Mouse (Mus musculus) midbrain, embryonic 16.5 days (tissue): ENCODE measurements at regions not wholly inside any gene's neighbourhood (a gene's known extent, or its start where the extent isn't known, plus 50 kb on each side); places are given as distances from the start of the nearest gene placed in this dataset.

Source experiments
- ATAC-seq: fragments of 200-750 bp; cut with Nextera tagmentation; 2 replicates; pipeline ENCODE4 v1.8.0; 2017; ENCODE audit warnings: moderate TSS enrichment
- H3K27ac ChIP-seq: fragments of 300-500 bp; sonication (generic); 2 replicates; pipeline ENCODE4 v1.5.1; 2014; ENCODE audit warnings: mild to moderate bottlenecking, low read length, mixed read lengths
- H3K27me3 ChIP-seq: fragments of 300-500 bp; sonication (generic); 2 replicates; pipeline ENCODE4 v1.6.1; 2014; ENCODE audit warnings: low read depth, low read length, mixed read lengths; ENCODE audit not compliant: control insufficient read depth, insufficient read depth
- H3K36me3 ChIP-seq: fragments of 300-500 bp; sonication (generic); 2 replicates; pipeline ENCODE4 v1.6.1; 2014; ENCODE audit warnings: mild to moderate bottlenecking, low read length, moderate library complexity, mixed read lengths; ENCODE audit not compliant: control insufficient read depth, insufficient read depth
- H3K4me1 ChIP-seq: fragments of 300-500 bp; sonication (generic); 2 replicates; pipeline ENCODE4 v1.6.1; 2014; ENCODE audit warnings: mild to moderate bottlenecking, low read length, mixed read lengths; ENCODE audit not compliant: control insufficient read depth, insufficient read depth
- H3K4me2 ChIP-seq: fragments of 300-500 bp; sonication (generic); 2 replicates; pipeline ENCODE4 v1.6.1; 2014; ENCODE audit warnings: mild to moderate bottlenecking, low read length, mixed read lengths
- H3K4me3 ChIP-seq: fragments of 300-500 bp; sonication (generic); 2 replicates; pipeline ENCODE4 v1.5.1; 2014; ENCODE audit warnings: low read depth, mild to moderate bottlenecking, low read length, moderate library complexity, mixed read lengths
- H3K9ac ChIP-seq: fragments of 300-500 bp; sonication (generic); 2 replicates; pipeline ENCODE4 v1.6.1; 2014; ENCODE audit warnings: low read depth, low read length, mixed read lengths
- H3K9me3 ChIP-seq: fragments of 300-500 bp; sonication (generic); replicated peaks from 2 replicates; pipeline ENCODE4 v1.6.1; 2014; ENCODE audit warnings: mild to moderate bottlenecking, low read length, mixed read lengths; ENCODE audit not compliant: control insufficient read depth, poor library complexity, severe bottlenecking
- WGBS: fragments of 180-500 bp; shearing (Covaris S2); extraction: QIAGEN DNeasy Blood & Tissue Kit; methylation state at CpG from one replicate; pipeline ENCODE4 v1.1.7; 2014; 5-methylcytosine and 5-hydroxymethylcytosine counted together

DNA sequence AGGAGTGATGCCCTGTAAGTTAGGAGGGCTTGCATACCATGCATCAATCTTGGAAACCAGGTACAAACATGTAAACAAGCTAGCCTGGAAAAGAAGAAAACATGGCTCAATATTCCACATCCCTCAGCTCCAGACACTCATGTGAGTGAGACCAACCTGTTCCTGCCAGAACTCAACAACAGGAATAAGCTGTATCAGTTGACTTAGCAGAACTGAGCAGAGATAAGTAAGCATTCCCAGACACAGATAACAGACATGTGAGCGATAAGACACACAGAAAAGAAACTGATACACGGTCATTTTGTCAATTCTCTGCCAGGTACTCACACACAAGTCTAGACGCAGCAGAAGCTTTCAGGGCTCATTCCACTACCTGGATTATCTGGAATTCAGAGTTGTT is 198.7 kb downstream of the Ibtk start:
- Histone ChIP-seq H3K9ac (no peak overlapping the region), H3K27me3 (no peaks in the 10 kb centered on the region), H3K4me2 (no peak overlapping the region), H3K36me3 (no peaks in the 10 kb centered on the region), H3K4me3 (no peak overlapping the region), H3K9me3 (no peaks in the 10 kb centered on the region), H3K27ac (no peak overlapping the region), H3K4me1 (no peaks in the 10 kb centered on the region)
- ATAC-seq, result no peak
- WGBS, result 95% methylated on average over 3 of the region's 3 CpGs

DNA sequence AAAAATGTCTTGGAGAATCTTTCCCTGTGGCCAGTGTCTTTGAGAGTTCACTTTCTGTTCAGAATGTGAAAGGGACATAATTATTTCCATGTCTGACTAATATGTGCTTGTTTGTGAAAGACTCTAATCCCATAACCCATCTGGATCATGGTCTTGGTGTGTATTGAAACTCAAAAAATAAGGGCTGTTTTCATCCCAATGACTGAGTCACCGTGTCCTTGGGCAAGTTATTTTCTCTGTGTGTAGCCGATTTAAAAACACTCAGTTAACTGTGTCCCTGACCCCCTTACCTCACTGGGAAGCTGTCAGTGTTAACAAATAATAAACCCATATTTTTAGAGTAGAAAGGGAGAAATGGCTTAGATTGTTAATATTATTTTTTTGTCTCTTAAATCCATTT is 202.9 kb downstream of the Ibtk start:
- ATAC-seq, result no peak
- H3K36me3 ChIP-seq, result no peaks in the 10 kb centered on the region
- 87% methylated on average over 2 of the region's 2 CpGs for WGBS
- no peak overlapping the region for H3K4me2 ChIP-seq
- H3K4me3 ChIP-seq, result no peak overlapping the region
- no peaks in the 10 kb centered on the region for H3K9me3 ChIP-seq
- no peak overlapping the region for H3K9ac ChIP-seq
- H3K27ac ChIP-seq, result no peak overlapping the region
- H3K27me3 ChIP-seq, result no peaks in the 10 kb centered on the region
- H3K4me1 ChIP-seq, result no peaks in the 10 kb centered on the region

DNA sequence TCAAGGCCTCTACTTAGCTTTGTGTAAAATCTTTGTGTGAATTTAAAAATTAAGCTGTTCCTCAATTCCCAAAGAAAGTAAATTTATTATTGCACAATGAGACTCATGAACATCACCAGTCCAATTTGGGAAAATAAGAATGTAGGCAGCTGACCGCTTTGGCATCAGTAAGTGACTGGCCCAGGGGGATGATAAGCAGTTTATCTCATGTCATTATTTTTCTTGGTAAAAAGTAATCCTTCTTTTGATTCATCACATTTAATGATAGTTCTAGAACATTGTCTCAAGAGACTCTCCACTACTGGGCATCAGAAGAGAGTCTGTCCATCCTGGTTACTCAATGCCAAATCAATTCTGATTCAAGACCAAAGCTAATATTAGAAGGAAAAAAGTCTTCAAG is 203.6 kb downstream of the Ibtk start:
- H3K4me1 ChIP-seq, result no peaks in the 10 kb centered on the region
- H3K36me3 ChIP-seq, result no peaks in the 10 kb centered on the region
- no peaks in the 10 kb centered on the region for H3K9me3 ChIP-seq
- no peak overlapping the region for H3K9ac ChIP-seq
- WGBS, result 90% methylated on average over 1 of the region's 1 CpGs
- no peak overlapping the region for H3K4me2 ChIP-seq
- ATAC-seq, result no peak
- no peak overlapping the region for H3K27ac ChIP-seq
- no peaks in the 10 kb centered on the region for H3K27me3 ChIP-seq
- H3K4me3 ChIP-seq, result no peak overlapping the region

DNA sequence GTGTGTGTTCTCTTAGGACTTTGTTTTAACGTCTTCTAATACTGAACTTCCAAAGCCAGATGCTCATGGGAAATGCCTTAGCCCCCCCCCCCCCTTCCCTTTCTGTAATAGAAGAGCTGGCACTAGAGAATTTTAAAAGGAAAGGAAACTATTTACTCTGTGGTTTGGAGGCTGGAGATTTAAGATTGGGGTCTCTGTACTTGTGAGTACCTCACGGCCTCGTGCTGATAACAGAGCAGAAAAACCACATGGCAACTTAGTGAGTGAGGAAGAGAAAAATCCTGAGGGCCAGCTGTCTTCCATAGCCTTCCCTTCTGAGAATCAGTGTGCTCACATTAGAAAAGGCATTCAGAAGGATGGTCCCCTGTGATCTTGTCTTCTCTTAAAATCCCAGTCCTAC is 210.6 kb downstream of the Ibtk start:
- no peaks in the 10 kb centered on the region for H3K36me3 ChIP-seq
- H3K27me3 ChIP-seq, result no peaks in the 10 kb centered on the region
- 83% methylated on average over 3 of the region's 3 CpGs for WGBS
- H3K9ac ChIP-seq, result no peak overlapping the region
- no peaks in the 10 kb centered on the region for H3K9me3 ChIP-seq
- H3K4me2 ChIP-seq, result no peak overlapping the region
- H3K4me1 ChIP-seq, result no peaks in the 10 kb centered on the region
- H3K27ac ChIP-seq, result no peak overlapping the region
- no peak for ATAC-seq
- no peak overlapping the region for H3K4me3 ChIP-seq

DNA sequence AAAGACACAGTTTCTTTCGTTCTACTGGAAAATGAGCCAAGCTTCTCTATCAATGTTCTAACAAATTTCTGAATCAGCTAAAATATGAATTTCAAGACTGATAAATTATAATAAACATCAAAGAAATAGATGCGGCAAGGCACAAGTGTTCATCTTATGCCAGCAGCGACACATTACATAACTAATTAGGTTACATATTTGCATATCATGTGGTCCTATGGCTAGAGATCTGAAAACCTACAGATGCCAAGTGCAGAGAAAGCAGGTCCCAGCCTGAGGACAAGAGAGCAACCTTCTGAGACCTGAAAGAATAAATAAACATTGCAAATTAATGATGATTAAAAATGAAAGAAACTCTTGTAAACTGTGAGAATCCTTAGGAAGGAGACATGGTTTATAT is 201.3 kb upstream of the Tent5a start:
- H3K27ac ChIP-seq, result no peak overlapping the region
- no peaks in the 10 kb centered on the region for H3K4me1 ChIP-seq
- no peaks in the 10 kb centered on the region for H3K36me3 ChIP-seq
- ATAC-seq, result peak; percentile 56; the same call in 1 of the 2 replicates
- H3K4me2 ChIP-seq, result no peak overlapping the region
- 73% methylated on average over 3 of the region's 3 CpGs for WGBS
- no peak overlapping the region for H3K4me3 ChIP-seq
- no peak overlapping the region for H3K9ac ChIP-seq
- no peaks in the 10 kb centered on the region for H3K9me3 ChIP-seq
- H3K27me3 ChIP-seq, result no peaks in the 10 kb centered on the region

DNA sequence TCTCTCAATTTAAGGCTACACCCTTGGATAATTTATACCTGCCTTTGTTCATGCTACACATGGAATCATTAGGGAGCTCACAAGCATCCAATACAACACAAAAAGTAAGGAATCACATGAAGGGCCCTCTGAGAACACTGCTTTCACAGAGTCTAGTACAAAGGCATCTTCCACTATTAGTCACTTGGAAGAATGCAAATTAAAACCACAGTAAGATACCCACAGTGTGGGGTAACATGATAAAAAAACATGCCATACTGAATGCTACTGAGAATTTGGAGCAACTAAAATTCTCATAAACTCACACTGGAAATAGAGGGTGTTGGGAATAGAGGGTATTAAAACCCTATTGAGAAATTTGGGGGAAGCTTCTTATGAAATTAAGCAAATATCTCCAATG is 197.6 kb upstream of the Tent5a start:
- no peak overlapping the region for H3K27ac ChIP-seq
- H3K4me3 ChIP-seq, result no peak overlapping the region
- no peak for ATAC-seq
- no peaks in the 10 kb centered on the region for H3K9me3 ChIP-seq
- H3K27me3 ChIP-seq, result no peaks in the 10 kb centered on the region
- H3K4me2 ChIP-seq, result no peak overlapping the region
- no peaks in the 10 kb centered on the region for H3K36me3 ChIP-seq
- no peak overlapping the region for H3K9ac ChIP-seq
- H3K4me1 ChIP-seq, result no peaks in the 10 kb centered on the region

DNA sequence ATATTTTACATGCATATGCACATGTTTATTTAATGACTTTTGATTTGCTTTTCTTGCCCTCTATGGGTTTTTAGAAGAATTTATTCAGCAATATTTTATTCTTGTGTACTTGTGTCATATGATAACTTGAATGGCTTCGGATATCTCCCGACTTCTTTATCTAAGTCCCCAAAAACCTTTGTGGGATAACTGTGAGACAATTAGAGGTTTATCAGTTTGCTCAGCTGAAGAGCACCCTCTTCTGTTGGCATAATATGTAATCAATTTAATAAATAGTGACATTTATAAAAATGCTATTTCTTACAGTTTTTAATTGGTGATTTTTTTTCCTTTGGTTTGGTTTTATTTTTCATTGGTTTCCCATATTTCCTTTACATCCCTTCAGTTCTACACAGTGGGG is 194.2 kb upstream of the Tent5a start:
- no peaks in the 10 kb centered on the region for H3K36me3 ChIP-seq
- H3K9me3 ChIP-seq, result no peaks in the 10 kb centered on the region
- 87% methylated on average over 2 of the region's 2 CpGs for WGBS
- ATAC-seq, result no peak
- no peak overlapping the region for H3K4me3 ChIP-seq
- H3K4me2 ChIP-seq, result no peak overlapping the region
- H3K27me3 ChIP-seq, result no peaks in the 10 kb centered on the region
- no peak overlapping the region for H3K9ac ChIP-seq
- H3K27ac ChIP-seq, result no peak overlapping the region
- no peaks in the 10 kb centered on the region for H3K4me1 ChIP-seq

DNA sequence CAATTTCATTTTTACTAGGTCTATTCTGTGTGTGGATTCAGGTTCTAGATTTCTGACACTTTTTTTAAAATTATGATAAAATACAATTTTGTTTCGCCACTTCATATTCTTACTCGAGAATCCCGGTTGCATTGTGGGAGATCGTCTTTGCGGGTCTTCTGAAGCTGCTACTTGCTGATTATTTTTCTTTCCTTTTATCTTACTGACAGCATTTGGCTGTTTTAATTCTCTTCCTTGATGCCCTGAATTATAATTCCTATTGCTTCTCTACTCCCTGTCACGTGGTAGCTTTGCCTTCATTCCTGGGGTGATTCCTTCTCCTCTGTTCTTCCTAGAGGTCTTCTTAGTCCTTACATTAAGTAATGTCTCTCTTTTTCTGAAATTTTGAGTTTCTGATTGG is 193.8 kb upstream of the Tent5a start:
- H3K9me3 ChIP-seq, result no peaks in the 10 kb centered on the region
- H3K36me3 ChIP-seq, result no peaks in the 10 kb centered on the region
- no peaks in the 10 kb centered on the region for H3K27me3 ChIP-seq
- H3K9ac ChIP-seq, result no peak overlapping the region
- H3K27ac ChIP-seq, result no peak overlapping the region
- WGBS, result 77% methylated on average over 6 of the region's 6 CpGs
- no peak overlapping the region for H3K4me2 ChIP-seq
- no peaks in the 10 kb centered on the region for H3K4me1 ChIP-seq
- ATAC-seq, result no peak
- no peak overlapping the region for H3K4me3 ChIP-seq

DNA sequence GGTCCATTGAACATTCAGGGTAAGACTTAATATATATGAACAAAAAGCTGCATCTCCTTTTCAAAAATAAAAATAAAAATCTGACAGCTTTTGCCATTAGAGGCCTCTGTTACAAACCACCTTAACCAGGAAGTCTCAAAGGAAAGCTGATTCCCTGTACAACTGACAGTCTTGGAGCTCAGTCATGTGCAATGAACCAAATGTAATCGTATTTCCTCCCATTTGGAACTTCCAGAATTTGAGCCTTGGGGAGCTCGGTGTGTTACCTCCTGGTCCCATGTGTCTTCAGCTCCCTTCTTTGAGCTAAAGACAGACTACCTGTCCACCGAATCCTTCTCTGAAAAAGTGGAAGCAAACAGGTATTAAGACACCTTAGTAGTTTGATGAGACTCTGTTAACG is 171.9 kb upstream of the Tent5a start:
- H3K4me1 ChIP-seq, result 0 out of 2 replicates have a peak, but pooled peaks cover 3% of the 10 kb centered on the region
- H3K4me2 ChIP-seq, result no peak overlapping the region
- WGBS, result 74% methylated on average over 4 of the region's 4 CpGs
- H3K9me3 ChIP-seq, result no peaks in the 10 kb centered on the region
- no peak for ATAC-seq
- no peak overlapping the region for H3K4me3 ChIP-seq
- H3K27me3 ChIP-seq, result no peaks in the 10 kb centered on the region
- H3K9ac ChIP-seq, result no peak overlapping the region
- no peak overlapping the region for H3K27ac ChIP-seq
- H3K36me3 ChIP-seq, result no peaks in the 10 kb centered on the region

DNA sequence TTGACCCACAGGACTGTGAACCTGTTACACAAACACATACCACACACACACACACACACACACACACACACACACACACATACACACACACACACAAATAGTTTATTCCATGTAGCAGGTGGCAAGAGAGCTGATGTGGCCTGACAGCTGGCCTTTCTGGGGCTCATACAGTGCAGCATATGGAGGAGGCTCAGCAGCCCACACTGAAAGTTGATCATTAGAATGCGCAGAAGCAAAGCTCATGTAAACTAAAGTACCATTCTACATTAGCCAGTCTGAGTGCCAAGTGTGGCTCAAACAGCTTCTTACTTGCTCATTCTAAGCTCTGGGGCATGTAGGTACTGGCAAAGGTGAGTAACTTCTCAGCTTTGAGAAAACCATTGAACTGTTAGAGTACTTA is 170.2 kb upstream of the Tent5a start:
- no peak overlapping the region for H3K9ac ChIP-seq
- no peak overlapping the region for H3K27ac ChIP-seq
- H3K36me3 ChIP-seq, result no peaks in the 10 kb centered on the region
- H3K27me3 ChIP-seq, result no peaks in the 10 kb centered on the region
- 0 out of 2 replicates have a peak, but pooled peaks cover 3% of the 10 kb centered on the region for H3K4me1 ChIP-seq
- no peaks in the 10 kb centered on the region for H3K9me3 ChIP-seq
- ATAC-seq, result no peak
- WGBS, result 46% methylated on average over 1 of the region's 1 CpGs
- no peak overlapping the region for H3K4me2 ChIP-seq
- H3K4me3 ChIP-seq, result no peak overlapping the region
